Mouse (Mus musculus): ENCODE results near the gene Vmn1r54. TPM values are rescaled to one million over a fixed set of nuclear protein-coding genes. Genes with fewer than 3 reads are reported as not detected.
A peak's percentile ranks its signal among the peaks of the same experiment; 100 is the strongest.

The Vmn1r54 gene
- polyA plus RNA-seq, 1 experiment from 2014 or later: not detected

- no peak for ATAC-seq (ENCODE audit: low FRiP score, low TSS enrichment)
- Histone ChIP-seq H3K4me3 (ENCODE audit: low read length) (no peak overlapping the region), H3K4me2 (replicated peaks; ENCODE audit: low read depth, low read length) (no peak overlapping the region), H3K27me3 (ENCODE audit: control insufficient read depth, insufficient read depth, low read length) (no peaks in the 10 kb centered on the region), H3K36me3 (ENCODE audit: control insufficient read depth, insufficient read depth, low read length) (no peaks in the 10 kb centered on the region), H3K4me1 (ENCODE audit: control insufficient read depth, insufficient read depth, low read length) (no peaks in the 10 kb centered on the region), H3K9ac (ENCODE audit: low read depth, low read length) (no peak overlapping the region), H3K9me3 (ENCODE audit: control insufficient read depth, low read length) (peaks cover 7% of the 10 kb centered on the region), H3K27ac (ENCODE audit: low read depth, low read length) (no peak overlapping the region)
- 87% methylated on average over 87 of the region's 87 CpGs for WGBS
These were observed 63.0 kb downstream of the Vmn1r54 start for GRCm38 (mm10) chr6:90308839-90309778.

GRCm38 (mm10) chr6:90315961-90316360 is 69.9 kb downstream of the Vmn1r54 start:
- no peaks in the 10 kb centered on the region for H3K36me3 ChIP-seq (ENCODE audit: control insufficient read depth, insufficient read depth, low read length)
- H3K9me3 ChIP-seq (ENCODE audit: control insufficient read depth, low read length): no peaks in the 10 kb centered on the region
- H3K4me3 ChIP-seq (ENCODE audit: low read length): no peak overlapping the region
- no peak overlapping the region for H3K27ac ChIP-seq (ENCODE audit: low read depth, low read length)
- ATAC-seq (ENCODE audit: low FRiP score, low TSS enrichment): no peak
- H3K4me1 ChIP-seq (ENCODE audit: control insufficient read depth, insufficient read depth, low read length): peaks cover 4% of the 10 kb centered on the region; the same call in 1 of the 2 replicates
- no peak overlapping the region for H3K4me2 ChIP-seq (replicated peaks; ENCODE audit: low read depth, low read length)
- H3K27me3 ChIP-seq (ENCODE audit: control insufficient read depth, insufficient read depth, low read length): no peaks in the 10 kb centered on the region
- WGBS: 86% methylated on average over 5 of the region's 5 CpGs
- H3K9ac ChIP-seq (ENCODE audit: low read depth, low read length): no peak overlapping the region

GRCm38 (mm10) chr6:90317510-90318258 is 71.6 kb downstream of the Vmn1r54 start:
- no peak overlapping the region for H3K27ac ChIP-seq (ENCODE audit: low read depth, low read length)
- no peaks in the 10 kb centered on the region for H3K27me3 ChIP-seq (ENCODE audit: control insufficient read depth, insufficient read depth, low read length)
- ATAC-seq (ENCODE audit: low FRiP score, low TSS enrichment): no peak
- H3K4me3 ChIP-seq (ENCODE audit: low read length): no peak overlapping the region
- H3K9ac ChIP-seq (ENCODE audit: low read depth, low read length): no peak overlapping the region
- H3K36me3 ChIP-seq (ENCODE audit: control insufficient read depth, insufficient read depth, low read length): no peaks in the 10 kb centered on the region
- peaks cover 4% of the 10 kb centered on the region; the same call in 1 of the 2 replicates for H3K4me1 ChIP-seq (ENCODE audit: control insufficient read depth, insufficient read depth, low read length)
- H3K4me2 ChIP-seq (replicated peaks; ENCODE audit: low read depth, low read length): no peak overlapping the region
- WGBS: 88% methylated on average over 2 of the region's 2 CpGs
- H3K9me3 ChIP-seq (ENCODE audit: control insufficient read depth, low read length): no peaks in the 10 kb centered on the region

GRCm38 (mm10) chr6:90319019-90319418 is 72.9 kb downstream of the Vmn1r54 start:
- no peak overlapping the region for H3K9ac ChIP-seq (ENCODE audit: low read depth, low read length)
- H3K4me3 ChIP-seq (ENCODE audit: low read length): no peak overlapping the region
- H3K27me3 ChIP-seq (ENCODE audit: control insufficient read depth, insufficient read depth, low read length): 0 out of 2 replicates have a peak, but pooled peaks cover 2% of the 10 kb centered on the region
- no peak overlapping the region for H3K27ac ChIP-seq (ENCODE audit: low read depth, low read length)
- no peak overlapping the region for H3K4me2 ChIP-seq (replicated peaks; ENCODE audit: low read depth, low read length)
- ATAC-seq (ENCODE audit: low FRiP score, low TSS enrichment): 0 out of 2 replicates have a peak, but pooled peaks have one; percentile 14
- H3K9me3 ChIP-seq (ENCODE audit: control insufficient read depth, low read length): no peaks in the 10 kb centered on the region
- H3K4me1 ChIP-seq (ENCODE audit: control insufficient read depth, insufficient read depth, low read length): peaks cover 4% of the 10 kb centered on the region; the same call in 1 of the 2 replicates
- no peaks in the 10 kb centered on the region for H3K36me3 ChIP-seq (ENCODE audit: control insufficient read depth, insufficient read depth, low read length)
- 89% methylated on average over 2 of the region's 2 CpGs for WGBS

- Histone ChIP-seq H3K36me3 (ENCODE audit: control insufficient read depth, insufficient read depth, low read length) (no peaks in the 10 kb centered on the region), H3K4me1 (ENCODE audit: control insufficient read depth, insufficient read depth, low read length) (peaks cover 4% of the 10 kb centered on the region; the same call in 1 of the 2 replicates), H3K4me2 (replicated peaks; ENCODE audit: low read depth, low read length) (no peak overlapping the region), H3K27me3 (ENCODE audit: control insufficient read depth, insufficient read depth, low read length) (0 out of 2 replicates have a peak, but pooled peaks cover 2% of the 10 kb centered on the region), H3K27ac (ENCODE audit: low read depth, low read length) (no peak overlapping the region; the same call in 1 of the 2 replicates), H3K4me3 (ENCODE audit: low read length) (no peak overlapping the region), H3K9me3 (ENCODE audit: control insufficient read depth, low read length) (no peaks in the 10 kb centered on the region), H3K9ac (ENCODE audit: low read depth, low read length) (no peak overlapping the region)
- ATAC-seq (ENCODE audit: low FRiP score, low TSS enrichment): no peak
- 62% methylated on average over 7 of the region's 7 CpGs for WGBS
These were observed 73.5 kb downstream of the Vmn1r54 start for GRCm38 (mm10) chr6:90319475-90320191.

- Histone ChIP-seq H3K4me1 (ENCODE audit: control insufficient read depth, insufficient read depth, low read length) (peaks cover 11% of the 10 kb centered on the region; the same call in 1 of the 2 replicates), H3K9ac (ENCODE audit: low read depth, low read length) (no peak overlapping the region), H3K27me3 (ENCODE audit: control insufficient read depth, insufficient read depth, low read length) (0 out of 2 replicates have a peak, but pooled peaks cover 2% of the 10 kb centered on the region), H3K4me3 (ENCODE audit: low read length) (no peak overlapping the region), H3K36me3 (ENCODE audit: control insufficient read depth, insufficient read depth, low read length) (no peaks in the 10 kb centered on the region), H3K27ac (ENCODE audit: low read depth, low read length) (no peak overlapping the region; the same call in 1 of the 2 replicates), H3K9me3 (ENCODE audit: control insufficient read depth, low read length) (no peaks in the 10 kb centered on the region), H3K4me2 (replicated peaks; ENCODE audit: low read depth, low read length) (no peak overlapping the region)
- 50% methylated on average over 5 of the region's 5 CpGs for WGBS
- peak; percentile 69; the same call in 1 of the 2 replicates for ATAC-seq (ENCODE audit: low FRiP score, low TSS enrichment)
These were observed 74.3 kb downstream of the Vmn1r54 start for GRCm38 (mm10) chr6:90320429-90320828.

Other genes starting within 250 kb of the Vmn1r54 start
- not detected in 2 replicates for gene Vmn1r47, start 230.2 kb upstream of the Vmn1r54 start, polyA plus RNA-seq (2014; fragmentation: Nextera tagmentation; extraction: Ambion mirVana)
- gene Vmn1r48, start 209.5 kb upstream of the Vmn1r54 start, polyA plus RNA-seq (2014; fragmentation: Nextera tagmentation; extraction: Ambion mirVana): not detected in 2 replicates
- not detected in 2 replicates for gene Vmn1r49, start 167.8 kb upstream of the Vmn1r54 start, polyA plus RNA-seq (2014; fragmentation: Nextera tagmentation; extraction: Ambion mirVana)
- gene Vmn1r50, start 144.9 kb upstream of the Vmn1r54 start, polyA plus RNA-seq (2014; fragmentation: Nextera tagmentation; extraction: Ambion mirVana): not detected in 2 replicates
- not detected in 2 replicates for gene Vmn1r51, start 123.7 kb upstream of the Vmn1r54 start, polyA plus RNA-seq (2014; fragmentation: Nextera tagmentation; extraction: Ambion mirVana)
- not detected in 2 replicates for gene Vmn1r52, start 71.5 kb upstream of the Vmn1r54 start, polyA plus RNA-seq (2014; fragmentation: Nextera tagmentation; extraction: Ambion mirVana)
- gene V1ra8, start 43.5 kb upstream of the Vmn1r54 start, polyA plus RNA-seq (2014; fragmentation: Nextera tagmentation; extraction: Ambion mirVana): not detected in 2 replicates
- gene Vmn1r53, start 21.9 kb upstream of the Vmn1r54 start, polyA plus RNA-seq (2014; fragmentation: Nextera tagmentation; extraction: Ambion mirVana): not detected in 2 replicates
- gene BC048671, start 54.9 kb downstream of the Vmn1r54 start, polyA plus RNA-seq (2014; fragmentation: Nextera tagmentation; extraction: Ambion mirVana): not detected in 2 replicates
- gene Chst13, start 78.9 kb downstream of the Vmn1r54 start, polyA plus RNA-seq (2014; fragmentation: Nextera tagmentation; extraction: Ambion mirVana): 4.1 and 4.8 TPM in 2 replicates
- 0.05 TPM in 1 of 2 replicates, not detected in the other for gene Uroc1, start 87.0 kb downstream of the Vmn1r54 start, polyA plus RNA-seq (2014; fragmentation: Nextera tagmentation; extraction: Ambion mirVana)
- gene Zxdc, start 123.2 kb downstream of the Vmn1r54 start, polyA plus RNA-seq (2014; fragmentation: Nextera tagmentation; extraction: Ambion mirVana): 8.6 and 12.9 TPM in 2 replicates
- 0.53 and 0.91 TPM in 2 replicates for gene Cfap100, start 182.5 kb downstream of the Vmn1r54 start, polyA plus RNA-seq (2014; fragmentation: Nextera tagmentation; extraction: Ambion mirVana)
- 5.3 and 9.3 TPM in 2 replicates for gene Klf15, start 216.3 kb downstream of the Vmn1r54 start, polyA plus RNA-seq (2014; fragmentation: Nextera tagmentation; extraction: Ambion mirVana)
- 1.4 and 2.9 TPM in 2 replicates for gene Aldh1l1, start 240.1 kb downstream of the Vmn1r54 start, polyA plus RNA-seq (2014; fragmentation: Nextera tagmentation; extraction: Ambion mirVana)

All from kidney, embryonic 14.5 days (tissue).